Mouse (Mus musculus) thymus, postnatal 25 days (tissue): Measurements from ENCODE around the gene Tmem158.

Experiments used
- DNase-seq: peaks from one replicate; pipeline ENCODE4 v3.0.0; 2022

Gene Tmem158

DNA sequence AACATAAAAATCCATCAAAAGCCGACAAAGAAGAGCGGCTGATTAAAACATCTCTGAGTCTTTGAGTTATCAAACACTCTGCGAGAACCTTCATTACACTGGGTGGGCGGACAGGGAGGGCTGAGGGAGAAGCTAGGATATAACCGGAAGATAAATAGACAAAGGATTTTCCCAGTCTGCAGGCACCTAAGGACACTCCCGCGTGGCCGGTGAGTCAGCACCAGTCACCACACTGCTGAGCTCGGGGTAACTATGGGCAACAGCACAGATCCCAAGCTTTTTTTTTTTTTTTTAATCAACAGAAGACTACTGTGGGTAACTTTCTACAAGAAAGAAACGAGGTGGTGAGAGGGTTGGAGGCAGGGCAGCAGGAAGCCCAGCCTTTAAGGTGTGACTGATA, 16.6 kb downstream of the Tmem158 start:
- DNase-seq = no peak

DNA sequence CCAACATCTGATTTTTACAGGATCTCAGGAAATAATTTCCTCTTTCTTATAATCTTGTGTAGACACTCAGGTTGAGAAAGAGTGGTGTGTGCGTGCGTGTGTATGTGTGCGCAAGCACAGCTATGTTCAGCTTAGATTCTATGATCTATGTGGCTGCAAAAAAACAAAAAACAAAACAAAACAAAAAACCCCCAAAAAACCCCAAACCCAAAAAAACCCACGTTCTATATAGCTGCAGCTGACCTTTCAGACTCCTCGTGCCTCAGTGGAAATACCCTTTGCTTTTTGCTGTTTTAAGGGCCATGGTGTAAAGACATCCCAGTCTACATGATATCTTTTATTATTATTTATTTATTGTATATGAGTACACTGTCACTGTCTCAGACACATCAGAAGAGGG, 19.4 kb downstream of the Tmem158 start:
- DNase-seq = no peak

DNA sequence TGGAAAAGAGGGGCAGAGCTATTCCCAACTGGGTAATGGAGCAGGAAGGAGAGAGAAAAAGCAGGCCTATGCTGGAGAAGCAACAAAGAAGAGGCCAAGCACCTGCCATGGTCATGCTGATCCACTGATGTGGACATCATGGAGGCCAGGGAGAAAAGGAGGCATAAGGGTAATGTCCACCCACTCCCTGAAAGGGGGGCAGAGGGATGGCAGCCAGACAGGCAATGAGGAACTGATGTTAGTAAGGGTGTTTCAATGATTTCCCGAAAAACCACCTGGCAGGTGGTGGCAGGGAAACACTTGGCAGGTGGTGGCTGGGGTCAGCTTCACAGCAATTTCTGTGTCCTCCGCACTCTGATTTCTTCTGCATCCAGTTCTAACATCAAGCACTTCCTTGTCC, 19.8 kb downstream of the Tmem158 start:
- no peak for DNase-seq

DNA sequence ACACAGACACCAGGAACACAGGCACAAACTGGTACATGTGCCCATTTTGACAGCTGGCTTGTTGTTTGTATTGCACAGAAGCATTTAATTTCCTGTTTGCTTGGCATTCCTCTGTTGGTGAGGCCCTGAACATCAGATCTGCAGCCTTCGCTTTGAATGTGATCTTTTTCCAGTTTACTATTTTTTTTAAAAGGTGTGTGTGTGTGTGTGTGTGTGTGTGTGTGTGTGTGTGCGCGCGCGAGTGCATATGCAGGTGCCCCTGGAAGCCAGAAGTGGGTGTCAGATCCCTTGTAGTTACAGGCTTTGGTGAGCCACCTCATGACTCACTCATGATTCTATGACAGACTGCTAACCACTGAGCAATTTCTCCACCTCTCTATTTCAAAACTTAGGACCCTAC, 20.3 kb downstream of the Tmem158 start:
- DNase-seq = no peak

DNA sequence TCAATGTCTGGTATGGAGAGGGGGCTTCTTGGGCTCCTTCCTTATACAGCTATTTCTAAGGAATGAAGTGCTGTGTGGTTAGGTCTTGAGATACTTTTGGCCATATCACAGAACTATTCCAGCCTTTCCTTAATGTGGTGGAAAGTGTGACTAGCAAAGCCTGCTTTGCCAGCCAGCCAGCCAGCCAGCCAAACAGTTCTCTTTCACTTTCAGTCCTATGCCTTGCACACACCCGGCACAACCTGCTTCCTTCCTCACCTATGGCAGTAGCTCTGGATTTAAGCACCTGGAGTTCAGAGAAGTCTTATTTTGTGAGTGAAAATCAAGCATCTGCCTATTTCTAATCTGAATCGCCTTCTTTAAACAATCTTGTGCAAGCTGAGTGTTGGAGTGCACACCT, 20.9 kb downstream of the Tmem158 start:
- DNase-seq = no peak

DNA sequence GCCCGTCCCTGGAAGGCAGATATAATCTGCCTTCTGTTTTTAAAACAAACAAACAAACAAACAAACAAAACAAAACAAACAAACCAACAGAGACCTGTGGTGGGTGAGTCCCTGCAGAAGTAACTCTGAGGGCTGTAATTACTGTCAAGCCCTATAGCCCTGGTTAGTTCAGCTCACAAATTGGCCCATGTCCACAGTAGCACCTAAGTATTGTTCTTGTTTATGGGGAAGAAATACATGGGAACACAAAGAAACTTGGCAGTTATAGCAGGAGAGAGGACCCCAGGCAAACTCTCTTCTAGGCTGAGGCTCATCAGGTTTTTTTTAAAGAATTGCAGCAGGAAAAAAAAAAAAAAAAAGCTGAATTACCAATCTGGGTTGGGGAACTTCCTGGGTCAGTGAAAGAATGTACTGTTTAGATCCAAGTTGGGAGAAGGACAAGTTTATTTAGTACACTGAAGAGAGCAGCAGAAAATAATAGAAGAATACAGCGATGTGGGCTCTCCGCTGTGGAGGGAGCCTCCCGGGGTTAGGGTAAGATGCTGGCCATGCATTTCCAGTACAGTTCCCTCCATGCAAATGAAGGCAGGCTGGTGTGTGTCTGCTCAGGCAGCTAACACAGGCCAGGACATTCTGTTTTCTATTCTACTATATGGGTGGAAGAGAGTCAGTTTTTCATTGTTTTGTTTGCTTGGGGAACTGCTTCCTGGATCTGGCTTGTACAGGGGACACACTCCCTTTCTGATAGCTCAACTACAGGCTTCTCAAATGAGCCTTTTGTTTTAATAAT, 22.1 kb downstream of the Tmem158 start:
- DNase-seq = no peak

DNA sequence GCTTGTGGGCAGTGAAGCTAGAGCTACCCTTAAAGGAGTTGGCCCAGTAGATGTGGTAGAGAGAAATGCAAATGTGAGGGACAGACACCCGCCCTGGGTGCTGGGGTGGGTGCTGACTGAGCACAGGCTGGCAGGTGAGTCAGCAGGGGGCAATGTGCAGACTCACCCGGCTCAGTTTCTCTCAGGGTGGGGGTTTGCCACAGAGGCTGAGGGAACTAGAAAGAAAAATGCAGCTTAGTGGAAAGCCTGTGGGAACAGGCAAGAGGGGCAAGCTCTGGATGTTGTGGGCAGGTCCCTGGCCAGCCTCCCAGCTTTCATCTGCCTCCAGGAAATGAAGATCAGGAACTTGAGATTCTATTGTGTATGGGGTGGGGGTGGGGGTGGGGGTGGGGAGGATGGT, 22.8 kb downstream of the Tmem158 start:
- no peak for DNase-seq

DNA sequence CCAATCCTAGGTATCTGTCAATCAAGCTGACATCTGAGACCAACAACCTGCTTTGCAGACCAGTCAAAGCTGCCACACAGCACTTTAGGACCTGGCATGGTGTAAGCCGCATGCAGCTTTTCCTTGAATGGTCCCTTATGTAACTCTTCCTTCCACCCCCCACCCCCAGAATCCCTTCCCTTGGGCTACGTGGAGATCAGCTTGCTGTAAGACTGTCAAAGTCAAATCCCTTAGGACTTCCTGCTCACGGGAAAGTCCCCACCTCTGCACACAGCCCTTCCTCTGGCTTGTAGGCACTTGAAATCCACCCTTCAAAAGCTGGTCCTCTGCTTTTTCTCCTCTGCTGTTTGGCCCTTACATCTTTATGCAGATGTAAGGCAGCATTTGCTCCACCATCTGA, 24.9 kb downstream of the Tmem158 start:
- DNase-seq = no peak

DNA sequence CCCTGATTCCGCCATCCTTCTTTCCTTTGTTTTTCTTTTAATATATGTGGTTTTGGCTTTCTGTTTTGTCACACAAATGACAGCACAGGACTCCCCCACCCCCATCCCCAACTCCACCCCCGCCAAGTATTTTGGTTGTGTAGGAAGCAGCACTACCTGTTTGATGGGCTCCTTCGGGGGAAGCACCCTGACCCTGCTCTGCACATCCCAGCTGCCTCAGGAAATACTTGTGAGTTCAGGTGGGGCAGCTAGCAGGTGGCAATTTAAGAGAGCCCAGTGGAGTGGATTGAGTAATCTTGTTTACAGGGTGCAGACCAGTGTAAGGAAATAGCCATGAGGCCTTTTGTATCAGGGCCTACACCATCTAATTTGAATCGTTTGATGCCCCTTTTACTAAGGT, 30.7 kb downstream of the Tmem158 start:
- DNase-seq = no peak

DNA sequence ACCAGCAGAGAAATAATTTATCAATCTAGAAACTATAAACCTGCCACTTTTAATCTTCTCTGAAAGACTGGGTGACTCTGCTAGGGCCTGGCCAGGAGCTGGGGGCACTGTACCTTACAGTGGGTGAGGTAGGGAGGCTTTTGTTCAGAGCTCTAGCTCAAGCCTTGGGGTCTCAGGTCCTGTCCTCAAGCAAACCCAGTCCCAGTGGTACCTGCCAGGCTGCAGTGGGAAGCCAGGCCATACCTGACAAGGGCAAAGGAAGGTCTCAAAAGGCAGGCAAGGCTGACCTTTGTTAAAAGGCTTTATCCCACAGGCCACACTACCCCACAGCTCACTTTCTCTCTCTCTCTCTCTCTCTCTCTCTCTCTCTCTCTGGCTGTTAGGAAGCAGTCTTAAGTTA, 31.9 kb downstream of the Tmem158 start:
- no peak for DNase-seq

DNA sequence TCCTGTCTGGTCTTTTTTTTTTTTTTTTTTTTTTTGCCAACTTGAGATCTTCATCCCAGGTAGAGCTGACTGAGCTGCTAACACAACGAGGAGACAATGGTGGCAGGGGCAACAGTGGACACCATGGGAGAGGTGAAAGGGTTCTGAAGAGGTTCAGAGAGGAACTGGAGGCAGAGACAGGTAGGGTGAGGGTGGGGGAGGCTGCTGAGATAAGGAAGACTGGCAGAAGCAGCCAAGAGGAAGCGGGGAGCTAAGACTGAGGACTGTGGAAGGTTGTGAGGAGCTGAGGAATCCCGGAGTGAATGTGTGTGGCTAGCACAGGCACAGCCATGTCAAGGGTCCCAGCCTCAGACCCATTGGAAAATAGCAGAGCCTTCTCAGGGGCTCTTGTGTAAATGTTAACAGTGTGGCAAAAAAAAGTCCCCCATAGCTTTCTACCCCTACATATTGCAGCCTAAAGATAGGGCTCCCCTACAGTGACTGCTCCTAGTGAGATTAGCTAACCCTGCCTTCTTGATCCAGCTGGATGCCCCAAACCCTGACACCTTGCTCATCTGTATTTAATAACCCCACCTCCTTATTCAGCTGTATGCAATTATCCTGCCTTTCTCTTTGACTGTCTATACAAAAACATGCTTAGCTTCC, 33.3 kb downstream of the Tmem158 start:
- no peak for DNase-seq

DNA sequence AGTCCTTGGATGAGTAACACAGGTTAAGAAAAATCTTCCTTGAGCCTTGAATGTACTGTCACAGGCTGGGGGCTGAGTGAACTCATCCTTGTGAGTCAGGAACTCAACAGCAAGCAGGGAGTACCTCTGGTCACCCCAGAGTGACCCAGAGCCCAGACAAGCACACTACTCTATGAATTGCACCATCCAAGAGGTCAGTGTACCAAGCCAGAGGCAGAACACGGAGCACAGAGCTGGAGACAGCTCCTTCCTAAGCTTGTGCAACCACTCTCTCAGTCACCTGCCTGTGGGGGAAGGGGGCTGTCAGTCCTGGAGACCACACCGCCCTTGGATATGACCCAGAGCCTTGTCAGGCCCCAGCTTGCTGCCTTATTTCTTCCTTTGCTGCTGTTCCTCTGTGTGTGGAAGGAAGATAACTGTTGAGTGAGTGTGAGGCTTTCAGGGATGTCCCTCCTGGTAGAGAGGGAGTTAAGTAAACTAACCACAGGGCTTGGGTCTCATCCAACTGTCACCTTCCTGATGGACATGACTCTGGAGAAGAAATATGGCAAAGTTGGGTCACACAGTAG, 35.6 kb downstream of the Tmem158 start:
- DNase-seq = no peak

DNA sequence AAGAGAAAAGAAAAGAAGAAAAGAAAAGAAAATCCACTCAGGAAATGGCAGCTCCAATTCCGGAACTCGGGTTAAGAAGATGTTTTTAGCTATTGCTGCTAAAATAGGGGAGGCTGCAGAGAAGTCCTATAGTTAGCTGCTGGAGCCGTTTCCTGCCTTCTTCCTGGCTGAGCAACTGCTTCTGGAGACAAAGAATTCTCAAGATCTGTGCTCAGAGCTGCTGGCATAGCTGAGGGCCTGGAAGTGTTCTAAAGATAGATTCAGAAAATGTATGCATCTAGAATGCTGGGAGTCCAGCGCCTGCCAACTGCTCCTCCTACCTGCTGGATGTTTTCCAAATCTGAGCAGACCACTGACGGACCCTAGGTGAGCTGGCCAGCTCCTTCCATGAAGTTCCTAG, 40.7 kb downstream of the Tmem158 start:
- DNase-seq = no peak

DNA sequence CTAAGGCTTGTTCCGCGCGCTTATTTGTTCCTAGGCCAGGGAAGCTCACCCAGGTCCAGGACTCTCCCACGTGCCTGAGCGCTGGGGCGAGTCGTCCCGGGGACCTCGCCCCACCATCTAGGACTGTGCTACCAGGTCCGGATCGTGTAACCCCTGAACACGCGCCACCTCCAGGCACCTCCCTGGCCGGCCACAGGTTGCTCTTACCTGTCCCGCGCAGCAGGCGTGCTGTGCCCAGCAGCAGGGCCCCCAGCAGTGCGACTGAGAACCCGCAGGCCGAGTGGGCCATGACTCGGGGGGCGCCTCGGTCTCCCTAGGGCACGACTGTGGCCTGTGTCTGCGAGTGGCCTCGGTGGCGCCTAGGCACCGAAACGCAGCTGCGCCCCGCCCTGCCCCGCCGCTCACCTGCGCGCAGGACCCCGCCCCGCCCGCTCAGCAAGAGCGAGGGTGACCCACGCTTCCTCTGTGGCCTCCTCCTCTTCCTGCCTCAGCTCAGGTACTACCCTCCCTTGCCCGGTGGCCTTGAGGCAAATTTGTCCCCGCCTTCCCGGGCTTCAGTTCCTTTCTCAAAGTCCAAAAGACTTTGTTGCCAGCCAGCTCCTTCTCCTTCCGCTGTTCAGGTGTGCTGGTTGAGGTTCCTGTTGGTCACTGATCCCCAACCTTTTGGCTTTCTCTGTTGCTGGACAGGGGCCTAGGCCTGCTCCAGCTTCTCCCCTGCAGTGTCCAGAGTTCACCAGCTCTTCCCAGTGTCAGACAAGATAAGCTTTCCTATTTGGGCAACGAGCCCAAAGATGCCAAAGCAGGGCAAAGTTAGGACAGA, 44.7 kb downstream of the Tmem158 start, which contains the start of gene Cdcp1:
TSS of gene Cdcp1 (minus strand) at position 418 of the 820 bp plus-strand sequence.
- DNase-seq = peak; percentile 16

DNA sequence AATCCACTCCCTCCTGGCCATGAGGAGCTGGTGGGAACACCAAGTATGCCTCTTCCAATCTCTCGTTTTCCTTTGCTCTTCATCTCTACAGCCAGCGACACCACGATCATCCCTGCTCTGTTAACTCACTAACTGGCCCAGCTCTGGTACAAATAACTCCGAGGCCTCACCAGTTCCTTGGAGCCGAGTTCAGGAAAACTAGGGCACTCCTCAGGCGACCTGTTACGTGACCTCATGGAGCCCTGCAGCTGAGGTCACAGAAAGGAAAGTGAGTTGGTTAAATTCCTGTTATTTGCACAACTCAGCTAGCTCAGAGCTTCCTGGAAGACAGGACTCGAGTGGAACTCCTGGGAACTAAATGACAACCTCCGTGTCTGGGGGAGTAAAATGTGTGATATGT, 47.2 kb downstream of the Tmem158 start:
- DNase-seq = no peak
